8 mouse cellular contexts compared by ENCODE assay signal in genomic region chr8:94822637-94823560, GRCm38 (mm10). TPM values are rescaled to one million over a fixed set of nuclear protein-coding genes. Genes with fewer than 3 reads are reported as not detected.
DNase-seq lines count a peak whose midpoint lies in the region; ATAC-seq and TF ChIP-seq lines count a peak whose summit lies in the region.

No protein-coding gene starts in this region.

- peak; percentile 65 for DNase-seq in WW6 (ENCODE audit: low read depth, low spot score)
- DNase-seq in heart, postnatal 0 days (ENCODE audit: low spot score): peak; percentile 61
- DNase-seq in kidney, postnatal 4 days: peak; percentile 82 to 87
- peak; percentile 69 for DNase-seq in lung, postnatal 36 days
- DNase-seq in right cerebral cortex, adult 2 months (ENCODE audit: low spot score in 2 of 2): peak; percentile 70 to 71
- DNase-seq in Muller cell, postnatal 12 days (ENCODE audit: inconsistent ontology term): no peak

- H3K4me2 ChIP-seq in embryonic facial prominence, embryonic 12.5 days (replicated peaks): no peak overlapping the region
- H3K4me2 ChIP-seq in heart, postnatal 0 days (ENCODE audit: low read depth, low read length): no peak overlapping the region

- H3K27me3 ChIP-seq in embryonic facial prominence, embryonic 12.5 days: no peaks in the 10 kb centered on the region
- H3K27me3 ChIP-seq in heart, postnatal 0 days (ENCODE audit: control insufficient read depth, insufficient read depth, low read length): no peaks in the 10 kb centered on the region

- ATAC-seq in CD4-positive, CD25-positive, alpha-beta regulatory T cell, adult 4 months: peak; percentile 46
- ATAC-seq in embryonic facial prominence, embryonic 12.5 days (ENCODE audit: insufficient number of reproducible peaks, insufficient read depth, low FRiP score, low TSS enrichment): 0 out of 2 replicates have a peak, but pooled peaks have one; percentile 39
- peak; percentile 72; the same call in 1 of the 2 replicates for ATAC-seq in heart, postnatal 0 days (ENCODE audit: insufficient read depth, low read depth)

- 80% methylated on average over 23 of the region's 23 CpGs for WGBS in embryonic facial prominence, embryonic 12.5 days
- whole genome bisulfite sequencing in heart, postnatal 0 days: 73% methylated on average over 23 of the region's 23 CpGs

- H3K27ac ChIP-seq in embryonic facial prominence, embryonic 12.5 days: no peak overlapping the region
- H3K27ac ChIP-seq in heart, postnatal 0 days (ENCODE audit: low read depth): no peak overlapping the region

- no peak overlapping the region for H3K9ac ChIP-seq in embryonic facial prominence, embryonic 12.5 days
- H3K9ac ChIP-seq in heart, postnatal 0 days (replicated peaks; ENCODE audit: low read depth, low read length): no peak overlapping the region

- H3K9me3 ChIP-seq in embryonic facial prominence, embryonic 12.5 days: no peaks in the 10 kb centered on the region
- no peaks in the 10 kb centered on the region for H3K9me3 ChIP-seq in heart, postnatal 0 days (replicated peaks; ENCODE audit: control insufficient read depth, low read length)

- no peak overlapping the region for H3K4me3 ChIP-seq in embryonic facial prominence, embryonic 12.5 days
- no peak overlapping the region for H3K4me3 ChIP-seq in heart, postnatal 0 days (ENCODE audit: low read depth, low read length)

- H3K36me3 ChIP-seq in embryonic facial prominence, embryonic 12.5 days: peaks cover 55% of the 10 kb centered on the region
- peaks cover 65% of the 10 kb centered on the region for H3K36me3 ChIP-seq in heart, postnatal 0 days (replicated peaks; ENCODE audit: control insufficient read depth, insufficient read depth, low read length)

- TF ChIP-seq EP300 in heart, postnatal 0 days (IDR thresholded peaks at IDR 0.05; ENCODE audit: low read depth): no peak

- TF ChIP-seq CTCF in heart, postnatal 0 days (IDR thresholded peaks at IDR 0.05; ENCODE audit: low read depth): peak; percentile 77

- H3K4me1 ChIP-seq in embryonic facial prominence, embryonic 12.5 days: no peaks in the 10 kb centered on the region
- H3K4me1 ChIP-seq in heart, postnatal 0 days (ENCODE audit: control insufficient read depth, insufficient read depth): no peaks in the 10 kb centered on the region

RNA-seq across cellular contexts. Expression of gene Ccl17, which starts 12.6 kb away (rescaled TPM):
- polyA plus RNA-seq in CD4-positive, CD25-positive, alpha-beta regulatory T cell, adult 4 months (2017; shearing (Covaris generic)): not detected
- not detected in 2 replicates for polyA plus RNA-seq in embryonic facial prominence, embryonic 12.5 days (2016; fragmentation: Nextera tagmentation; extraction: Ambion mirVana)
- total RNA-seq in heart, postnatal 0 days (2014; rRNA removed; ENCODE audit: low replicate concordance): not detected in 2 replicates
- polyA plus RNA-seq in heart, postnatal 0 days (2015; fragmentation: Nextera tagmentation; extraction: Ambion mirVana): 0.25 TPM in 1 of 2 replicates, not detected in the other

RNA-seq across cellular contexts. Expression of gene Coq9, which starts 15.2 kb away (rescaled TPM):
- 10 to 100 TPM; 45.6 to 67.5 TPM for polyA plus RNA-seq in CD4-positive, CD25-positive, alpha-beta regulatory T cell, adult 4 months (2017; shearing (Covaris generic))
- polyA plus RNA-seq in embryonic facial prominence, embryonic 12.5 days (2016; fragmentation: Nextera tagmentation; extraction: Ambion mirVana): 61.8 and 66.3 TPM in 2 replicates
- 620 and 677 TPM in 2 replicates for total RNA-seq in heart, postnatal 0 days (2014; rRNA removed; ENCODE audit: low replicate concordance)
- polyA plus RNA-seq in heart, postnatal 0 days (2015; fragmentation: Nextera tagmentation; extraction: Ambion mirVana): 290 and 300 TPM in 2 replicates

RNA-seq across cellular contexts. Expression of gene Ciapin1, which starts 15.3 kb away (rescaled TPM):
- polyA plus RNA-seq in CD4-positive, CD25-positive, alpha-beta regulatory T cell, adult 4 months (2017; shearing (Covaris generic)): 100 to 1,000 TPM in 1 of 2 experiments, 10 to 100 TPM in 1; 79.2 to 108 TPM
- polyA plus RNA-seq in embryonic facial prominence, embryonic 12.5 days (2016; fragmentation: Nextera tagmentation; extraction: Ambion mirVana): 141 and 144 TPM in 2 replicates
- total RNA-seq in heart, postnatal 0 days (2014; rRNA removed; ENCODE audit: low replicate concordance): 41.6 and 80.6 TPM in 2 replicates
- 84.0 and 92.2 TPM in 2 replicates for polyA plus RNA-seq in heart, postnatal 0 days (2015; fragmentation: Nextera tagmentation; extraction: Ambion mirVana)

RNA-seq across cellular contexts. Expression of gene Polr2c, which starts 34.4 kb away (rescaled TPM):
- polyA plus RNA-seq in CD4-positive, CD25-positive, alpha-beta regulatory T cell, adult 4 months (2017; shearing (Covaris generic)): 100 to 1,000 TPM in 1 of 2 experiments, 10 to 100 TPM in 1; 87.2 to 106 TPM
- 145 and 154 TPM in 2 replicates for polyA plus RNA-seq in embryonic facial prominence, embryonic 12.5 days (2016; fragmentation: Nextera tagmentation; extraction: Ambion mirVana)
- total RNA-seq in heart, postnatal 0 days (2014; rRNA removed; ENCODE audit: low replicate concordance): 96.3 and 112 TPM in 2 replicates
- polyA plus RNA-seq in heart, postnatal 0 days (2015; fragmentation: Nextera tagmentation; extraction: Ambion mirVana): 117 and 121 TPM in 2 replicates

RNA-seq across cellular contexts. Expression of gene Cx3cl1, which starts 51.1 kb away (rescaled TPM):
- polyA plus RNA-seq in CD4-positive, CD25-positive, alpha-beta regulatory T cell, adult 4 months (2017; shearing (Covaris generic)): not detected
- polyA plus RNA-seq in embryonic facial prominence, embryonic 12.5 days (2016; fragmentation: Nextera tagmentation; extraction: Ambion mirVana): 4.6 and 5.3 TPM in 2 replicates
- total RNA-seq in heart, postnatal 0 days (2014; rRNA removed; ENCODE audit: low replicate concordance): 2.3 and 6.2 TPM in 2 replicates
- 3.3 and 4.1 TPM in 2 replicates for polyA plus RNA-seq in heart, postnatal 0 days (2015; fragmentation: Nextera tagmentation; extraction: Ambion mirVana)
